Mouse (Mus musculus): ENCODE results near the gene Phf21a.

DNA sequence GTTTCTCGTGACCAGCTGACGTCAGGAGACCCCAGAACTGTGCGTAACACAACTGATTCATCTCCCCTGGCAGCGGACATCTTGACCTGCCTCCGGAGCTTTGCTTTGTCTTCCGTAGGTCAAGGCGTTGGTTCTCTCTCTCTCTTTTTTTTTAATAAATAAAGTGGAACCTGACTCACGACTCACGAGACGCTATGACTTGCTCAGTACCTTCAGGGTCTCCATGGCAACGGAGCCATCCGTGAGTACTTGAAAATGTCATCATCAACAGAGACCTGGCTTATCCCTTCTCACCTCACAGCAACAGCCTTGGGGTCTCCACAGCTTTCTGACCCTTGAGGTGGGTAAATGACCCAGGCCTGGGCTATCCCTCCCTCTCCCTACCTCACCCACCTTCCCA is 49.6 kb upstream of the Phf21a start:
- TF ChIP-seq CTCF (IDR thresholded peaks at IDR 0.05; ENCODE audit: low read depth, low read length) (no peak), GATA1 (IDR thresholded peaks at IDR 0.05; ENCODE audit: borderline replicate concordance, low read length) (no peak), TAL1 (conservative IDR thresholded peaks at IDR 0.05; ENCODE audit: low read depth, low read length) (no peak), POLR2AphosphoS5 (IDR thresholded peaks at IDR 0.05; ENCODE audit: insufficient replicate concordance, low read depth, low read length) (no peak), GATA2 (IDR thresholded peaks at IDR 0.05; ENCODE audit: borderline replicate concordance, low read depth, low read length) (no peak)

All from G1E (cell line).